Mouse (Mus musculus) heart, adult 18-20 months (tissue): ENCODE data around the gene Traf6. TPM values are rescaled to one million over a fixed set of nuclear protein-coding genes. Genes with fewer than 3 reads are reported as not detected.

Source experiments
- DNase-seq, 2 experiments: peaks; one replicate each; pipeline ENCODE4 v3.0.0; 2021 to 2022; ENCODE audit warnings: mixed read lengths in 1 of 2
- long read RNA-seq, 2 experiments: library from polyadenylated mRNA; stranded (forward); transcript quantifications; one replicate each; pipeline ENCODE4 v2.0.0; 2021
- total RNA-seq, 2 experiments: library from RNA; stranded (reverse); gene quantifications; 2 replicates each; pipeline ENCODE4 v1.2.3; 2021

Gene Traf6
- total RNA-seq: 1 to 10 TPM; 9.4 TPM
- long read RNA-seq, experiment 1, full-length matches to known transcripts: 1 of 7 reads
- long read RNA-seq, experiment 1, partial matches to known transcripts: 0 of 7 reads
- long read RNA-seq, experiment 1, other reads (novel, unspliced or antisense): 6 of 7 reads
- long read RNA-seq, experiment 2, partial matches to known transcripts: 0 of 1 reads
- long read RNA-seq, experiment 2, other reads (novel, unspliced or antisense): 1 of 1 reads

- peak; percentile 91 to 93 for DNase-seq
These were observed at the start of gene Traf6 for GRCm38 (mm10) chr2:101678236-101679021. Gene Traf6, plus strand, starts transcription at chr2:101678429.

- no peak for DNase-seq
These were observed 39.0 kb upstream of the Traf6 start for GRCm38 (mm10) chr2:101638979-101639839.

GRCm38 (mm10) chr2:101639840-101640350 is 38.3 kb upstream of the Traf6 start:
- DNase-seq: no peak

GRCm38 (mm10) chr2:101645841-101646240 is 32.4 kb upstream of the Traf6 start:
- no peak for DNase-seq

GRCm38 (mm10) chr2:101648361-101648760 is 29.9 kb upstream of the Traf6 start:
- DNase-seq: no peak

GRCm38 (mm10) chr2:101649114-101649671 is 29.0 kb upstream of the Traf6 start, which contains the start of the genes Rag1 and B230118H07Rik:
Gene Rag1, minus strand, starts transcription at chr2:101649501.
Gene B230118H07Rik, minus strand, starts transcription at chr2:101649532.
- no peak for DNase-seq

- DNase-seq: no peak
These were observed 27.8 kb upstream of the Traf6 start for GRCm38 (mm10) chr2:101650446-101650845.

GRCm38 (mm10) chr2:101652204-101652920 is 25.9 kb upstream of the Traf6 start:
- peak in 1 of 2 experiments; percentile 7 for DNase-seq

- DNase-seq: peak; percentile 53 to 90
These were observed 25.2 kb upstream of the Traf6 start for GRCm38 (mm10) chr2:101652921-101653597.

- DNase-seq: no peak
These were observed 17.7 kb upstream of the Traf6 start for GRCm38 (mm10) chr2:101660536-101660935.

- peak; percentile 76 to 84 for DNase-seq
These were observed 13.0 kb upstream of the Traf6 start for GRCm38 (mm10) chr2:101665058-101665702.

GRCm38 (mm10) chr2:101665703-101666092 is 12.5 kb upstream of the Traf6 start:
- no peak for DNase-seq

GRCm38 (mm10) chr2:101668751-101669150 is 9.5 kb upstream of the Traf6 start:
- DNase-seq: no peak

GRCm38 (mm10) chr2:101673547-101673946 is 4.7 kb upstream of the Traf6 start:
- DNase-seq: no peak

GRCm38 (mm10) chr2:101679164-101679784 is 1.0 kb downstream of the Traf6 start:
- peak in 1 of 2 experiments; percentile 34 for DNase-seq

GRCm38 (mm10) chr2:101684421-101684820 is 6.2 kb downstream of the Traf6 start:
- peak; percentile 45 to 62 for DNase-seq

GRCm38 (mm10) chr2:101688011-101688410 is 9.8 kb downstream of the Traf6 start:
- no peak for DNase-seq

GRCm38 (mm10) chr2:101690252-101690827 is 12.1 kb downstream of the Traf6 start:
- DNase-seq: no peak

GRCm38 (mm10) chr2:101693043-101693442 is 14.8 kb downstream of the Traf6 start:
- DNase-seq: no peak
